Mouse (Mus musculus) small intestine, adult 2 months (tissue): ENCODE data around the gene Mlx.
A peak's percentile ranks its signal among the peaks of the same experiment; 100 is the strongest.

ENCODE experiments used
- CTCF ChIP-seq: fragments of 200-500 bp; IDR thresholded peaks from 2 replicates; pipeline ENCODE4 v1.5.1; 2012; ENCODE audit warnings: low read depth, mild to moderate bottlenecking, control low read depth, inconsistent platforms, low read length, moderate library complexity, mixed read lengths; ENCODE audit not compliant: insufficient replicate concordance, insufficient read length; ENCODE audit errors: extremely low read depth
- POLR2A ChIP-seq: fragments of 200-500 bp; IDR thresholded peaks from 2 replicates; pipeline ENCODE4 v1.6.1; 2012; ENCODE audit warnings: low read depth, mild to moderate bottlenecking, control low read depth, inconsistent platforms, low read length, moderate library complexity

DNA sequence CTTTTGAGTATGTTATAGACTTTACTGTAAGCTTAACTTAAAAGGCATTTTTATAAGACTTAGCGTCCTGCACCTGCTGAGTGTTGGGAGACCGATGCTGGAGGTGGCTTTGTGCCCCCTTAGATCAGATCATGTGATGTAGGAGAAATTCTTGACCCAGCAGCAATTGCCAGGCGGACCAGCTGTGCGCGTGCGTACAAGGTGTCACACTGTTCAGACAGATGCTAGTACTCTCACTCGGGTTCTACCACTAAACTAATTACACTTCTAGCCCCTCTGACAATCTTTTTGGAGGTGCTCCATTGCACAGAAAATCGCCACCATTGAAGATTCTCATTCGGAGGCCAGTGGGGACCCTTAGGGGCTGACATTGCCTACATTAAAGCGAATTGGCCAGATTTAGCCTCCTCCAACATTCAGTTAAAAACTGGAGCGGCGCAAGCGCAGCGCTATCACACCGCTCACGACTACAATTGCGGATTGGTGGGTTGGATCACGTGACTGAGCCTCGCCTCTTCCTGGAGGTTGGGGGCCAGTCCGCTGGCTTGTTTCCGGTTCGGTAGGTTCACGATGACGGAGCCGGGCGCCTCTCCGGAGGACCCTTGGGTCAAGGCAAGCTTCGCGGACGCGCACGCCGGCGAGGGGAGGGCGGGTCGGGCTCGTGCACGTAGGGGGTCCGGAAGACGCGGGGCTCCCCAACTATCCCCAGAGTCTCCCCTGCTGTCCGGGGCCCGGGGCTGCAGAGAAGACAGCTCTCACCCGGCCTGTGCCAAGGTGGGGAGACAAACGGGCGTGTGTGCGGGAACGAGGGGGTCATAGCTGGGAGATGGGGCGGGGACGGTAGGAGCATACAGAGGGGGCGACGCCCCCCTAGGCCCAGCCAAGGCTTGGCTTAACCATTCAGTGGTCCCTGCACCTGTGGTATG, at the start of gene Mlx:
- TF ChIP-seq POLR2A: peak; percentile 82
- no peak for TF ChIP-seq CTCF
